Mouse (Mus musculus): ENCODE results near the gene Itsn1. TPM values are rescaled to one million over a fixed set of nuclear protein-coding genes. Genes with fewer than 3 reads are reported as not detected.

Itsn1 gene
- polyA plus RNA-seq, 1 experiment, result 43.7 TPM

GRCm38 (mm10) chr16:91906672-91907071 is 177.6 kb downstream of the Itsn1 start:
- no peak for TF ChIP-seq POLR2A (IDR thresholded peaks at IDR 0.05; ENCODE audit: borderline replicate concordance, extremely low read depth, low read depth, low read length)
- no peak for TF ChIP-seq CTCF (IDR thresholded peaks at IDR 0.05; ENCODE audit: insufficient read depth, low read length)
- DNase-seq, result no peak
- Histone ChIP-seq H3K4me1 (ENCODE audit: control insufficient read depth, insufficient read depth, low read length) (no peaks in the 10 kb centered on the region), H3K4me3 (replicated peaks; ENCODE audit: extremely low read depth, low read depth, low read length) (no peak overlapping the region)
- 87% methylated on average over 5 of the region's 5 CpGs for WGBS

GRCm38 (mm10) chr16:91907158-91907557 is 178.1 kb downstream of the Itsn1 start:
- no peak for TF ChIP-seq POLR2A (IDR thresholded peaks at IDR 0.05; ENCODE audit: borderline replicate concordance, extremely low read depth, low read depth, low read length)
- TF ChIP-seq CTCF (IDR thresholded peaks at IDR 0.05; ENCODE audit: insufficient read depth, low read length), result no peak
- no peaks in the 10 kb centered on the region for H3K4me1 ChIP-seq (ENCODE audit: control insufficient read depth, insufficient read depth, low read length)
- no peak overlapping the region for H3K4me3 ChIP-seq (replicated peaks; ENCODE audit: extremely low read depth, low read depth, low read length)
- no peak for DNase-seq
- WGBS, result 68% methylated on average over 11 of the region's 11 CpGs

GRCm38 (mm10) chr16:91909569-91910335 is 180.7 kb downstream of the Itsn1 start:
- WGBS, result 83% methylated on average over 15 of the region's 15 CpGs
- TF ChIP-seq POLR2A (IDR thresholded peaks at IDR 0.05; ENCODE audit: borderline replicate concordance, extremely low read depth, low read depth, low read length) (no peak), CTCF (IDR thresholded peaks at IDR 0.05; ENCODE audit: insufficient read depth, low read length) (no peak)
- no peak for DNase-seq
- Histone ChIP-seq H3K4me1 (ENCODE audit: control insufficient read depth, insufficient read depth, low read length) (no peaks in the 10 kb centered on the region), H3K4me3 (replicated peaks; ENCODE audit: extremely low read depth, low read depth, low read length) (no peak overlapping the region)

- Histone ChIP-seq H3K4me1 (ENCODE audit: control insufficient read depth, insufficient read depth, low read length) (no peaks in the 10 kb centered on the region), H3K4me3 (replicated peaks; ENCODE audit: extremely low read depth, low read depth, low read length) (peak overlapping the region; percentile 42)
- TF ChIP-seq CTCF (IDR thresholded peaks at IDR 0.05; ENCODE audit: insufficient read depth, low read length), result peak; percentile 84
- no peak for TF ChIP-seq POLR2A (IDR thresholded peaks at IDR 0.05; ENCODE audit: borderline replicate concordance, extremely low read depth, low read depth, low read length)
- peak; percentile 82 for DNase-seq
- 10% methylated on average over 17 of the region's 17 CpGs for WGBS
Measured at GRCm38 (mm10) chr16:91917631-91918096, 188.6 kb downstream of the Itsn1 start.

GRCm38 (mm10) chr16:91918461-91918860 is 189.4 kb downstream of the Itsn1 start:
- 76% methylated on average over 4 of the region's 4 CpGs for WGBS
- H3K4me1 ChIP-seq (ENCODE audit: control insufficient read depth, insufficient read depth, low read length), result no peaks in the 10 kb centered on the region
- TF ChIP-seq CTCF (IDR thresholded peaks at IDR 0.05; ENCODE audit: insufficient read depth, low read length) (no peak), POLR2A (IDR thresholded peaks at IDR 0.05; ENCODE audit: borderline replicate concordance, extremely low read depth, low read depth, low read length) (no peak)
- no peak overlapping the region for H3K4me3 ChIP-seq (replicated peaks; ENCODE audit: extremely low read depth, low read depth, low read length)
- DNase-seq, result no peak

GRCm38 (mm10) chr16:91919056-91919455 is 190.0 kb downstream of the Itsn1 start:
- 58% methylated on average over 6 of the region's 6 CpGs for WGBS
- DNase-seq, result no peak
- Histone ChIP-seq H3K4me1 (ENCODE audit: control insufficient read depth, insufficient read depth, low read length) (no peaks in the 10 kb centered on the region), H3K4me3 (replicated peaks; ENCODE audit: extremely low read depth, low read depth, low read length) (no peak overlapping the region)
- no peak for TF ChIP-seq CTCF (IDR thresholded peaks at IDR 0.05; ENCODE audit: insufficient read depth, low read length)
- TF ChIP-seq POLR2A (IDR thresholded peaks at IDR 0.05; ENCODE audit: borderline replicate concordance, extremely low read depth, low read depth, low read length), result no peak

- H3K4me1 ChIP-seq (ENCODE audit: control insufficient read depth, insufficient read depth, low read length), result no peaks in the 10 kb centered on the region
- 90% methylated on average over 11 of the region's 11 CpGs for WGBS
- no peak overlapping the region for H3K4me3 ChIP-seq (replicated peaks; ENCODE audit: extremely low read depth, low read depth, low read length)
- TF ChIP-seq POLR2A (IDR thresholded peaks at IDR 0.05; ENCODE audit: borderline replicate concordance, extremely low read depth, low read depth, low read length) (no peak), CTCF (IDR thresholded peaks at IDR 0.05; ENCODE audit: insufficient read depth, low read length) (no peak)
- no peak for DNase-seq
Measured at GRCm38 (mm10) chr16:91921340-91921739, 192.3 kb downstream of the Itsn1 start.

GRCm38 (mm10) chr16:91922939-91923338 is 193.9 kb downstream of the Itsn1 start:
- TF ChIP-seq POLR2A (IDR thresholded peaks at IDR 0.05; ENCODE audit: borderline replicate concordance, extremely low read depth, low read depth, low read length) (no peak), CTCF (IDR thresholded peaks at IDR 0.05; ENCODE audit: insufficient read depth, low read length) (no peak)
- whole genome bisulfite sequencing, result 76% methylated on average over 8 of the region's 8 CpGs
- H3K4me1 ChIP-seq (ENCODE audit: control insufficient read depth, insufficient read depth, low read length), result no peaks in the 10 kb centered on the region
- no peak for DNase-seq
- no peak overlapping the region for H3K4me3 ChIP-seq (replicated peaks; ENCODE audit: extremely low read depth, low read depth, low read length)

- TF ChIP-seq POLR2A (IDR thresholded peaks at IDR 0.05; ENCODE audit: borderline replicate concordance, extremely low read depth, low read depth, low read length) (no peak), CTCF (IDR thresholded peaks at IDR 0.05; ENCODE audit: insufficient read depth, low read length) (no peak)
Measured at GRCm38 (mm10) chr16:91924426-91924825, 195.3 kb downstream of the Itsn1 start.

More at GRCm38 (mm10) chr16:91924426-91924825, 195.3 kb downstream of the Itsn1 start:
- Histone ChIP-seq H3K4me1 (ENCODE audit: control insufficient read depth, insufficient read depth, low read length) (no peaks in the 10 kb centered on the region), H3K4me3 (replicated peaks; ENCODE audit: extremely low read depth, low read depth, low read length) (no peak overlapping the region)
- WGBS, result 76% methylated on average over 8 of the region's 8 CpGs
- DNase-seq, result no peak
